Mouse (Mus musculus) megakaryocyte-erythroid progenitor cell, adult 5-6 weeks (primary cell): ENCODE measurements around the gene Kat14. TPM values are rescaled to one million over a fixed set of nuclear protein-coding genes. Genes with fewer than 3 reads are reported as not detected.

Experiments used
- ATAC-seq: replicated peaks from 2 replicates; pipeline ENCODE4 v1.8.0; 2016; ENCODE audit warnings: mild to moderate bottlenecking, inconsistent platforms; ENCODE audit not compliant: severe bottlenecking, poor library complexity, low FRiP score, low TSS enrichment
- total RNA-seq, 2 experiments: library from RNA; stranded (forward) in 1 of 2; stranded (reverse) in 1 of 2; fragments of 200-1000, 215-1000 nt in 1 of 2; fragments of >200 nt in 1 of 2; fragmentation: Nextera tagmentation in 1 of 2; gene quantifications; 2 replicates each; pipeline ENCODE4 v1.2.3; 2014 to 2017

The Kat14 gene
- total RNA-seq, 2 experiments from 2014 or later: 29.8 to 62.3 TPM

DNA sequence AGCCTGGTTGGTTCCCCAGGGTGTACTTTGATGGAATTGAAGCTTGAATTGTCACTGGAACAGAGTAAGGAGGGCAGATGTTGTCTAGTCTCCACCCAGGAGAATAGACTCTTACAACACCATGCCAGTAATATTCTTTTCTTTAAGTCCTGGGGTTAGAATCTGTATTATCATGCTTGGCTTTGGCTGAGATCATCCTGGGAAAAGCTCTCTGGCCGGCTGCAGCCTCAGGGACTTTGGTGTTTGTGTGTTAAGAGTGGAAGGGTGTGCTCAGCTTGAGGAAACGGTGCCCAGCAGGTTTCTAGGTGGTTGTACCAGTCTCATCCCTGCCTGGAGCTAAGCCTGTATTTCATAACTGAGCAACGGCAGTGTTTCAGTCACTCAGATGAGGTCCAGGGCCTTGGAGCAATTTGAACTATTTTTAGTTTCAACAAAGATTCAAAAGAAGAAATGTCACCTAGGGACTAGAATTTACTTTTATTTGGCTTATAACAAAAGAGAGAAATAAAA lies 70.5 kb downstream of the Kat14 start:
- no peak for ATAC-seq

- no peak for ATAC-seq
These were observed 72.7 kb downstream of the Kat14 start for GRCm38 (mm10) chr2:144441386-144441915.

DNA sequence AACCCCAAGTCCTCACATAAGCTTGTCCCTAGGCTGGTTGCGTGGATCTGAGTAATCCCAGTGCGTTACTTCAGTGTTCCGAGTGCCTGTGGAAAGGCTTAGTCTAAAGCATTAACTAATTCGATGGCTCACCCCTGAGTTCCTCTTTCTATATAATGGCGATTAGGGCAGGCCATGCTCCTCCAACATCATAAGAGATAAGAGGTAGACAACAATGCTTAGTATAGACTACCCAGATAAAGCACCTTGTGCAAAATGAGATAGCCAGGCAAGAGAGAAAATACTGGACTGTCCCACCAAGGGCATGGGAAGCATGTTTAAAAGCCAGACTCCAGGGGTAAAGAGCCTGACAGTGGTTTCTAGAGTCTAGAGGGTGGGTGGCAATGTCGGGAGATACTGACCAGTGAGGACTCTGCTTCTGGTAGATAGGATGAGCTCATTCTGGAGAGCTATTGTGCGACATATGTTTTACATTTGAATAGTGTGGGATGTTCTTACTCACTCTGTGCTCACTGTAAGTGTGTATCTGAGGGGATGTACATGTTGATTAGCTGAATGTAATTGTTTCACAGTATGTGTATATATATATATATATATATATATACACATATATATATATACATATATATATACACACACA lies 77.7 kb downstream of the Kat14 start:
- ATAC-seq: peak; percentile 75

DNA sequence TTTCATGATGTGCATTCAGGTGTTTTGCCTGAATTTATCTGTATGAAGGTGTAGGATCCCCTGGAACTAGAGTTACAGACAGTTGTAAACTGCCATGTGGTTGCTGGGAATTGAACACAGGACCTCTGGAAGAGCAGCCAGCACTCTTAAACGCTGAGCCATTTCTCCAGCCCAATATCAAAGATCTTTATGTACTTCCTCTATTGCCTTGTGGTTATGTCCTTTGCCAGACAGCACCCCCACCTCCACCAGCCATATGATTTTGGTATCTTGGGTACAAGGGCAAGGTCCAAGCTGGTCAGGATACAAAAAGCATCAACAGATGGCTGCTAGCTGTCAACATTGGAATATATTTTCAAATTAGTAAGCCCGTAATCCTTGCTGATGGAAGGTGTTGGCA lies 81.6 kb downstream of the Kat14 start:
- no peak for ATAC-seq

GRCm38 (mm10) chr2:144452364-144453008 lies 83.7 kb downstream of the Kat14 start:
- ATAC-seq: peak; percentile 91

Other genes starting within 250 kb of the Kat14 start
- 9.5 and 16.1 TPM in 2 replicates for gene Mgme1, start 98.3 kb upstream of the Kat14 start, total RNA-seq (2014; fragmentation: Nextera tagmentation)
- gene Mgme1, start 98.3 kb upstream of the Kat14 start, total RNA-seq (2017): 24.7 and 31.8 TPM in 2 replicates
- 326 and 333 TPM in 2 replicates for gene Snx5, start 98.1 kb upstream of the Kat14 start, total RNA-seq (2014; fragmentation: Nextera tagmentation)
- 444 and 510 TPM in 2 replicates for gene Snx5, start 98.1 kb upstream of the Kat14 start, total RNA-seq (2017)
- gene Ovol2, start 36.8 kb upstream of the Kat14 start, total RNA-seq (2014; fragmentation: Nextera tagmentation): not detected in 2 replicates
- gene Ovol2, start 36.8 kb upstream of the Kat14 start, total RNA-seq (2017): not detected in 2 replicates
- gene Pet117, start within 50 bp of the Kat14 start, total RNA-seq (2014; fragmentation: Nextera tagmentation): not detected in 2 replicates
- 2.4 TPM in 1 of 2 replicates, not detected in the other for gene Pet117, start within 50 bp of the Kat14 start, total RNA-seq (2017)
- gene Dzank1, start 158.4 kb downstream of the Kat14 start, total RNA-seq (2014; fragmentation: Nextera tagmentation): not detected in 2 replicates
- not detected in 2 replicates for gene Dzank1, start 158.4 kb downstream of the Kat14 start, total RNA-seq (2017)
- 18.4 and 24.9 TPM in 2 replicates for gene Polr3f, start 158.7 kb downstream of the Kat14 start, total RNA-seq (2014; fragmentation: Nextera tagmentation)
- gene Polr3f, start 158.7 kb downstream of the Kat14 start, total RNA-seq (2017): 30.5 and 31.7 TPM in 2 replicates
- 8.6 and 10.3 TPM in 2 replicates for gene Rbbp9, start 181.9 kb downstream of the Kat14 start, total RNA-seq (2014; fragmentation: Nextera tagmentation)
- 6.8 and 12.3 TPM in 2 replicates for gene Rbbp9, start 181.9 kb downstream of the Kat14 start, total RNA-seq (2017)
- gene Sec23b, start 187.2 kb downstream of the Kat14 start, total RNA-seq (2014; fragmentation: Nextera tagmentation): 53.0 and 54.8 TPM in 2 replicates
- 52.6 and 78.6 TPM in 2 replicates for gene Sec23b, start 187.2 kb downstream of the Kat14 start, total RNA-seq (2017)
- gene Smim26, start 225.1 kb downstream of the Kat14 start, total RNA-seq (2014; fragmentation: Nextera tagmentation): 37.5 and 51.5 TPM in 2 replicates
- 7.7 and 31.1 TPM in 2 replicates for gene Smim26, start 225.1 kb downstream of the Kat14 start, total RNA-seq (2017)
- 38.9 and 47.5 TPM in 2 replicates for gene Dtd1, start 230.9 kb downstream of the Kat14 start, total RNA-seq (2014; fragmentation: Nextera tagmentation)
- gene Dtd1, start 230.9 kb downstream of the Kat14 start, total RNA-seq (2017): 91.2 and 95.0 TPM in 2 replicates